Mouse (Mus musculus) limb, embryonic 15.5 days (tissue): Measurements from ENCODE around the gene Ugt1a10. TPM values are rescaled to one million over a fixed set of nuclear protein-coding genes. Genes with fewer than 3 reads are reported as not detected.

Source experiments
- ATAC-seq: fragments of 200-750 bp; cut with Nextera tagmentation; 2 replicates; pipeline ENCODE4 v1.8.0; 2017; ENCODE audit warnings: low read depth, moderate TSS enrichment; ENCODE audit not compliant: insufficient number of reproducible peaks, low FRiP score, low TSS enrichment
- H3K27ac ChIP-seq: fragments of 300-500 bp; sonication (generic); 2 replicates; pipeline ENCODE4 v1.5.1; 2015; ENCODE audit warnings: moderate library complexity, mild to moderate bottlenecking, inconsistent platforms
- H3K27me3 ChIP-seq: fragments of 300-500 bp; sonication (generic); 2 replicates; pipeline ENCODE4 v1.6.1; 2015; ENCODE audit warnings: inconsistent platforms
- H3K36me3 ChIP-seq: fragments of 300-500 bp; sonication (generic); 2 replicates; pipeline ENCODE4 v1.6.1; 2015; ENCODE audit warnings: inconsistent platforms
- H3K4me1 ChIP-seq: fragments of 300-500 bp; sonication (generic); 2 replicates; pipeline ENCODE4 v1.6.1; 2015; ENCODE audit warnings: inconsistent platforms
- H3K4me2 ChIP-seq: fragments of 300-500 bp; sonication (generic); 2 replicates; pipeline ENCODE4 v1.6.1; 2015; ENCODE audit warnings: mild to moderate bottlenecking, inconsistent platforms
- H3K4me3 ChIP-seq: fragments of 300-500 bp; sonication (generic); 2 replicates; pipeline ENCODE4 v1.5.1; 2015; ENCODE audit warnings: mild to moderate bottlenecking, inconsistent platforms
- H3K9ac ChIP-seq: fragments of 300-500 bp; sonication (generic); 2 replicates; pipeline ENCODE4 v1.6.1; 2015; ENCODE audit warnings: inconsistent platforms
- H3K9me3 ChIP-seq: fragments of 300-500 bp; sonication (generic); 2 replicates; pipeline ENCODE4 v1.6.1; 2016; ENCODE audit warnings: inconsistent platforms
- WGBS: fragments of 180-500 bp; shearing (Covaris S2); methylation state at CpG from one replicate; pipeline ENCODE4 v1.1.7; 2015; 5-methylcytosine and 5-hydroxymethylcytosine counted together
- polyA plus RNA-seq: library from polyadenylated mRNA; unstranded; fragments of >200 nt; fragmentation: Nextera tagmentation; extraction: Ambion mirVana; gene quantifications from 2 replicates; pipeline ENCODE4 v1.2.1, GENCODE M21; 2015

The Ugt1a10 gene
- polyA plus RNA-seq, 1 experiment from 2014 or later, result not detected

- H3K4me2 ChIP-seq, result no peak within 1 kb of the TSS
- H3K27me3 ChIP-seq, result no peaks in the 10 kb centered on the region
- no peaks in the 10 kb centered on the region for H3K36me3 ChIP-seq
- H3K4me1 ChIP-seq, result no peaks in the 10 kb centered on the region
- H3K4me3 ChIP-seq, result no peak within 1 kb of the TSS
- ATAC-seq, result no peak
- H3K9ac ChIP-seq, result no peak within 1 kb of the TSS
- peaks cover 44% of the 10 kb centered on the region for H3K9me3 ChIP-seq
- 66% methylated on average over 8 of the region's 8 CpGs for WGBS
- no peak within 1 kb of the TSS for H3K27ac ChIP-seq
Measured at GRCm38 (mm10) chr1:88211812-88212211, 156.6 kb downstream of the Ugt1a10 start, which contains the start of gene Ugt1a1. TSS of gene Ugt1a1 (plus strand) at chr1:88211959.

- H3K4me1 ChIP-seq, result no peaks in the 10 kb centered on the region
- peak; percentile 49 for ATAC-seq
- H3K27me3 ChIP-seq, result no peaks in the 10 kb centered on the region
- H3K27ac ChIP-seq, result no peak overlapping the region
- no peak overlapping the region for H3K4me3 ChIP-seq
- WGBS, result 59% methylated on average over 8 of the region's 8 CpGs
- H3K9me3 ChIP-seq, result peaks cover 50% of the 10 kb centered on the region
- H3K4me2 ChIP-seq, result no peak overlapping the region
- no peak overlapping the region for H3K9ac ChIP-seq
- H3K36me3 ChIP-seq, result no peaks in the 10 kb centered on the region
Measured at GRCm38 (mm10) chr1:88212341-88213045, 157.3 kb downstream of the Ugt1a10 start.

- H3K9ac ChIP-seq, result no peak overlapping the region
- H3K4me1 ChIP-seq, result no peaks in the 10 kb centered on the region
- H3K9me3 ChIP-seq, result peaks cover 52% of the 10 kb centered on the region
- no peaks in the 10 kb centered on the region for H3K36me3 ChIP-seq
- ATAC-seq, result no peak
- H3K4me2 ChIP-seq, result no peak overlapping the region
- WGBS, result 75% methylated on average over 1 of the region's 1 CpGs
- H3K4me3 ChIP-seq, result no peak overlapping the region
- no peaks in the 10 kb centered on the region for H3K27me3 ChIP-seq
- H3K27ac ChIP-seq, result no peak overlapping the region
Measured at GRCm38 (mm10) chr1:88213061-88213460, 157.9 kb downstream of the Ugt1a10 start.

GRCm38 (mm10) chr1:88213766-88214461 lies 158.7 kb downstream of the Ugt1a10 start:
- Histone ChIP-seq H3K4me3 (no peak overlapping the region), H3K9ac (no peak overlapping the region), H3K36me3 (no peaks in the 10 kb centered on the region), H3K9me3 (peaks cover 52% of the 10 kb centered on the region), H3K27me3 (no peaks in the 10 kb centered on the region), H3K4me1 (no peaks in the 10 kb centered on the region), H3K4me2 (no peak overlapping the region), H3K27ac (no peak overlapping the region)
- 81% methylated on average over 2 of the region's 2 CpGs for WGBS
- peak; percentile 7; the same call in 1 of the 2 replicates for ATAC-seq

GRCm38 (mm10) chr1:88214462-88214952 lies 159.3 kb downstream of the Ugt1a10 start:
- no peak overlapping the region for H3K9ac ChIP-seq
- H3K4me2 ChIP-seq, result no peak overlapping the region
- WGBS, result 76% methylated on average over 2 of the region's 2 CpGs
- no peak overlapping the region for H3K4me3 ChIP-seq
- no peak overlapping the region for H3K27ac ChIP-seq
- no peaks in the 10 kb centered on the region for H3K27me3 ChIP-seq
- ATAC-seq, result peak; percentile 0; the same call in 1 of the 2 replicates
- H3K36me3 ChIP-seq, result no peaks in the 10 kb centered on the region
- peaks cover 52% of the 10 kb centered on the region for H3K9me3 ChIP-seq
- H3K4me1 ChIP-seq, result no peaks in the 10 kb centered on the region

GRCm38 (mm10) chr1:88215466-88216380 lies 160.5 kb downstream of the Ugt1a10 start:
- no peak for ATAC-seq
- Histone ChIP-seq H3K4me1 (no peaks in the 10 kb centered on the region), H3K4me3 (no peak overlapping the region), H3K36me3 (no peaks in the 10 kb centered on the region), H3K27me3 (no peaks in the 10 kb centered on the region), H3K27ac (no peak overlapping the region), H3K4me2 (no peak overlapping the region), H3K9me3 (peaks cover 52% of the 10 kb centered on the region), H3K9ac (no peak overlapping the region)
- 68% methylated on average over 10 of the region's 10 CpGs for WGBS

- no peak for ATAC-seq
- Histone ChIP-seq H3K9ac (no peak overlapping the region), H3K36me3 (no peaks in the 10 kb centered on the region), H3K4me3 (no peak overlapping the region), H3K4me1 (no peaks in the 10 kb centered on the region), H3K4me2 (no peak overlapping the region), H3K27me3 (no peaks in the 10 kb centered on the region), H3K9me3 (peaks cover 49% of the 10 kb centered on the region), H3K27ac (no peak overlapping the region)
- WGBS, result 55% methylated on average over 2 of the region's 2 CpGs
Measured at GRCm38 (mm10) chr1:88216551-88216950, 161.4 kb downstream of the Ugt1a10 start.

GRCm38 (mm10) chr1:88217144-88217543 lies 162.0 kb downstream of the Ugt1a10 start:
- no peaks in the 10 kb centered on the region for H3K27me3 ChIP-seq
- no peaks in the 10 kb centered on the region for H3K36me3 ChIP-seq
- WGBS, result 62% methylated on average over 2 of the region's 2 CpGs
- H3K9me3 ChIP-seq, result peaks cover 43% of the 10 kb centered on the region
- H3K27ac ChIP-seq, result no peak overlapping the region
- no peaks in the 10 kb centered on the region for H3K4me1 ChIP-seq
- no peak for ATAC-seq
- H3K9ac ChIP-seq, result no peak overlapping the region
- no peak overlapping the region for H3K4me2 ChIP-seq
- H3K4me3 ChIP-seq, result no peak overlapping the region

GRCm38 (mm10) chr1:88217576-88217975 lies 162.4 kb downstream of the Ugt1a10 start:
- WGBS, result 41% methylated on average over 3 of the region's 3 CpGs
- H3K4me3 ChIP-seq, result no peak overlapping the region
- no peak overlapping the region for H3K4me2 ChIP-seq
- H3K36me3 ChIP-seq, result no peaks in the 10 kb centered on the region
- peaks cover 39% of the 10 kb centered on the region for H3K9me3 ChIP-seq
- H3K4me1 ChIP-seq, result no peaks in the 10 kb centered on the region
- ATAC-seq, result no peak
- H3K27ac ChIP-seq, result no peak overlapping the region
- H3K9ac ChIP-seq, result no peak overlapping the region
- no peaks in the 10 kb centered on the region for H3K27me3 ChIP-seq

- Histone ChIP-seq H3K9me3 (peaks cover 35% of the 10 kb centered on the region), H3K9ac (no peak overlapping the region), H3K4me2 (no peak overlapping the region), H3K27me3 (no peaks in the 10 kb centered on the region), H3K27ac (no peak overlapping the region), H3K4me1 (no peaks in the 10 kb centered on the region), H3K36me3 (no peaks in the 10 kb centered on the region), H3K4me3 (no peak overlapping the region)
- ATAC-seq, result no peak
- WGBS, result 76% methylated on average over 9 of the region's 9 CpGs
Measured at GRCm38 (mm10) chr1:88218051-88218450, 162.9 kb downstream of the Ugt1a10 start.

GRCm38 (mm10) chr1:88218591-88218990 lies 163.4 kb downstream of the Ugt1a10 start:
- WGBS, result 46% methylated on average over 4 of the region's 4 CpGs
- no peak for ATAC-seq
- H3K9ac ChIP-seq, result no peak overlapping the region

More at GRCm38 (mm10) chr1:88218591-88218990, 163.4 kb downstream of the Ugt1a10 start:
- Histone ChIP-seq H3K27me3 (no peaks in the 10 kb centered on the region), H3K4me2 (no peak overlapping the region), H3K9me3 (peaks cover 30% of the 10 kb centered on the region), H3K4me3 (no peak overlapping the region), H3K36me3 (no peaks in the 10 kb centered on the region), H3K27ac (no peak overlapping the region), H3K4me1 (no peaks in the 10 kb centered on the region)
